Mouse (Mus musculus): ENCODE data around the gene Oas1d. TPM values are rescaled to one million over a fixed set of nuclear protein-coding genes. Genes with fewer than 3 reads are reported as not detected.
A peak's percentile ranks its signal among the peaks of the same experiment; 100 is the strongest.

The Oas1d gene
- total and polyA plus RNA-seq, 3 experiments: not detected

DNA sequence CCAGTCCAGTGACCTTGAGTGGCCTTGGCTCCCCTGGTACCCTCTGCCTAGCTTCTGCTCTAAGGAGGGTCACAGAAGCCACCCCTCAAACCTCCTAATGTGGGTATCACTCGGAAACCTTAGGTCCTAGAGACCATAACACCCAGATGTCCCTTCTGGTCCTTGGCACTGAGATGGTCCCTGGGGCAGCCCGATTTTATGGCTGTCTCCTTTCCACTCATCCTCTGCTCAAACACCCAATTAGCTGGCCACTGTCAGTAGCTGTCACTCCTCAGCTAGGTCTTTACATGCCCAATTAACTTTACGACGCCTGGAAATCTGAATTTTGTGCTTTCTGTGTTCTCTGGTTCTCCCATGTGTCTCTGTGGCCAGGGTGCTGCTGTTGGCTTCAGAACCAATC, 51.8 kb downstream of the Oas1d start:
- 84% methylated on average over 4 of the region's 4 CpGs for WGBS
- H3K9ac ChIP-seq (ENCODE audit: low read depth, low read length): no peak overlapping the region

DNA sequence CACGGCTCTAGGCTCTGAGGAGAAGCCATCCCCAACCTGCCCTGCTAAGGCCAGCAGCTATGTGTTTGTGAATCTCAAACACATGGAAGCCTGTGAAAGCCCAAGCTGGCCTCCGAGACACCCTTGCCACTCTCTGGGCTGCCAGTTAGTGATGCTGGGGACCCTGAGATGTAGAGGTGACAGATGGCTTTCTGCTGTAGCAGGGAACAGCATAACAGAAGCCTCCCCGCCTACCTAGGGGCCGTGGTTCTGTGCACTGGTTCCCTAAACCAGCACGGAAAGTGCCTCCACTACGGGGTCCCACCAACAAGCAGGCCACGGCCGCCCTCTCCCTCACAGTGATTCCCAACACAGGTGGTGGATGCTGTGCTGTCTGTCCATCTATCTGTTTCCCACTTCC, 52.6 kb downstream of the Oas1d start:
- DNase-seq: no peak
- Histone ChIP-seq H3K79me2 (replicated peaks; ENCODE audit: control insufficient read depth, insufficient read depth, low read length) (no peaks in the 10 kb centered on the region), H3K9ac (ENCODE audit: low read depth, low read length) (no peak overlapping the region), H3K36me3 (ENCODE audit: control insufficient read depth, insufficient read depth, low read length) (no peaks in the 10 kb centered on the region), H3K27me3 (ENCODE audit: control insufficient read depth, insufficient read depth, low read length) (no peaks in the 10 kb centered on the region), H3K4me1 (ENCODE audit: control insufficient read depth, insufficient read depth, low read length) (no peaks in the 10 kb centered on the region), H3K4me3 (no peak overlapping the region), H3K27ac (no peak overlapping the region)
- WGBS: 81% methylated on average over 8 of the region's 8 CpGs
- no peak for TF ChIP-seq CTCF (IDR thresholded peaks at IDR 0.05)
- TF ChIP-seq POLR2A (IDR thresholded peaks at IDR 0.05; ENCODE audit: insufficient read depth, low read depth, low read length): no peak
- no peak for TF ChIP-seq EP300 (IDR thresholded peaks at IDR 0.05; ENCODE audit: insufficient read depth, low read depth, low read length)
- intact Hi-C loops (cut with DNase I): no loop called here

More for the DNA sequence above, 51.8 kb downstream of the Oas1d start:
- DNase-seq: no peak
- Histone ChIP-seq H3K79me2 (replicated peaks; ENCODE audit: control insufficient read depth, insufficient read depth, low read length) (no peaks in the 10 kb centered on the region), H3K4me3 (no peak overlapping the region), H3K36me3 (ENCODE audit: control insufficient read depth, insufficient read depth, low read length) (no peaks in the 10 kb centered on the region), H3K27ac (no peak overlapping the region), H3K27me3 (ENCODE audit: control insufficient read depth, insufficient read depth, low read length) (no peaks in the 10 kb centered on the region), H3K4me1 (ENCODE audit: control insufficient read depth, insufficient read depth, low read length) (no peaks in the 10 kb centered on the region)
- TF ChIP-seq EP300 (IDR thresholded peaks at IDR 0.05; ENCODE audit: insufficient read depth, low read depth, low read length) (no peak), POLR2A (IDR thresholded peaks at IDR 0.05; ENCODE audit: insufficient read depth, low read depth, low read length) (no peak), CTCF (IDR thresholded peaks at IDR 0.05) (no peak)
- intact Hi-C loops (cut with DNase I): no loop called here

DNA sequence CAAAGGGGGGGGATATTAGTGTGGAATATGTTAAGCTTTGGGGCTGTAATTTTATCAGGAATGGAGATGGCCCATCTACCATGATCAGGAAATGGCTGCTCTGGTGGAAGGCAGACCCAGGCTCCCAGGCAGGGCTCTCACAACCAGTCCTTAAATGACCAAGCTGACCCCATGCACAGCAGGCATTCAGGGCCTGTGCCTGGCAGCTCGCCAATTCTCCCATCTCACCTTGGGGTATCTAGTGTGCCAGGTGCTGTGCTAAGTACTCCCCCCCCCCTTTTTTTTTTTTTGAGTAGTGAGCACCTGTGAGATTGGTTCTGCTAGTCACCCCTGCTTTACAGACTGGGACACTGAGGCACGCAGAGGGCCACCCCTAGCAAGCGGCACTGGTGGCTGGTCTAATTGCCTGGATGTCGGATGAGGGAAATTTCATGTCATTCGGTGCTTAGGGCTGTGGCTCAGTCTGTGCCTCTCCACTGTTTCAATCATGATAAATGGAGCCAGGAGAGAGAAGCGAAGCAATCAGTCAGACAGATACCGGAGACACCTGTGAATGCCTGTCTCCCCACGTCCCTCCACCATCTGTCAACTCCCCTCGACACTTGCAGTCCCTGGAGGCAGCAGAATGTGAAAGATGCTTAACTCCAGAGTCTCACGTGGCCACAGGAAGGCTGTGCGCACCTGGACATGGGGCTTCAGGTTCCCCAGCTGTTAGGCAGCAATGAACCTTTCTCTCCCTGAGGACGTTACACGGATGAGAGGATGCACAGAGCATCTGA, 53.2 kb downstream of the Oas1d start:
- TF ChIP-seq EP300 (IDR thresholded peaks at IDR 0.05; ENCODE audit: insufficient read depth, low read depth, low read length): no peak
- TF ChIP-seq CTCF (IDR thresholded peaks at IDR 0.05): no peak
- TF ChIP-seq POLR2A (IDR thresholded peaks at IDR 0.05; ENCODE audit: insufficient read depth, low read depth, low read length): no peak
- no peaks in the 10 kb centered on the region for H3K27me3 ChIP-seq (ENCODE audit: control insufficient read depth, insufficient read depth, low read length)
- H3K4me3 ChIP-seq: no peak overlapping the region
- H3K9ac ChIP-seq (ENCODE audit: low read depth, low read length): no peak overlapping the region
- H3K36me3 ChIP-seq (ENCODE audit: control insufficient read depth, insufficient read depth, low read length): no peaks in the 10 kb centered on the region
- no peak overlapping the region for H3K27ac ChIP-seq
- DNase-seq: no peak
- no peaks in the 10 kb centered on the region for H3K4me1 ChIP-seq (ENCODE audit: control insufficient read depth, insufficient read depth, low read length)
- H3K79me2 ChIP-seq (replicated peaks; ENCODE audit: control insufficient read depth, insufficient read depth, low read length): no peaks in the 10 kb centered on the region
- intact Hi-C loops (cut with DNase I): no loop called here
- WGBS: 76% methylated on average over 13 of the region's 13 CpGs

DNA sequence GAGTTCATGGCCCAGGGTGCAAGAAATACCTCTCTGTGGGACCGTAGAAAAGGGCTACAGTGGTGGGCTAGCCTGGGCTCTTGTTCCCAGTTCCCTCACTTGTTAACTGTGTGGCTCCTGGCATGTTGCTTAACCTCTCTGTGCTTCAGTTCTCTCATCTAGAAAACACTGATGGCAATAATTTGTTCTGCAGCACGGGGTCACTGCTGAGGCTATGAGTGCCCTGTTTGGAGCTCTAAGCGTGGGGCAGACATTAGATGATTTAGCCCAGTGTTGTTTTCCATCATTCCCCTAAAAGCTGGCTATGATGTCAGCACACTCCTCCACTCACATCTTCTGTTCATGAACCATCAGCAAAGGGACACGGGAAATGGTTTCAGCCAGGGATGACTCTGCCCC, 53.8 kb downstream of the Oas1d start:
- no peak overlapping the region for H3K27ac ChIP-seq
- no peaks in the 10 kb centered on the region for H3K79me2 ChIP-seq (replicated peaks; ENCODE audit: control insufficient read depth, insufficient read depth, low read length)
- no peak for TF ChIP-seq POLR2A (IDR thresholded peaks at IDR 0.05; ENCODE audit: insufficient read depth, low read depth, low read length)
- TF ChIP-seq CTCF (IDR thresholded peaks at IDR 0.05): no peak
- TF ChIP-seq EP300 (IDR thresholded peaks at IDR 0.05; ENCODE audit: insufficient read depth, low read depth, low read length): no peak
- DNase-seq: no peak
- no peaks in the 10 kb centered on the region for H3K36me3 ChIP-seq (ENCODE audit: control insufficient read depth, insufficient read depth, low read length)
- 54% methylated on average over 4 of the region's 4 CpGs for WGBS
- no peaks in the 10 kb centered on the region for H3K4me1 ChIP-seq (ENCODE audit: control insufficient read depth, insufficient read depth, low read length)
- intact Hi-C loops (cut with DNase I): no loop called here
- no peak overlapping the region for H3K9ac ChIP-seq (ENCODE audit: low read depth, low read length)
- no peaks in the 10 kb centered on the region for H3K27me3 ChIP-seq (ENCODE audit: control insufficient read depth, insufficient read depth, low read length)
- H3K4me3 ChIP-seq: no peak overlapping the region

DNA sequence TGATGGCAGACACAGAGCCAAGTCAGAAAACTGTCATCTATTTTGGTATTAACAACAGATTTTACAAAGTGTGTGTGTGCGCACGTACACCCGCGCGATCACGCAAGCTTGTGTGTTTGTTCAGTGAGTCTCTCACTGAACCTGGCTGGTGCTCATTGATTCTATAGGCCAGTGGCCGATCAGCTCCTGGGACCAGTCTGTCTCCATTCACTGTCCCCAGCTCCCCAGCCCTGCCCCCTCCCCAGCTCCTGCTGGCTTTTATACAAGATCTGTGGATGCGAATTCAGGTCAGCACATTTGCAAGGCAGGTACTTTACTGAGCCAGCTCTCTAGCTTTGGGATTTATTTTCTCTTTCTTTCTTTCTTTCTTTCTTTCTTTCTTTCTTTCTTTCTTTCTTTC, 54.5 kb downstream of the Oas1d start:
- TF ChIP-seq EP300 (IDR thresholded peaks at IDR 0.05; ENCODE audit: insufficient read depth, low read depth, low read length): no peak
- TF ChIP-seq POLR2A (IDR thresholded peaks at IDR 0.05; ENCODE audit: insufficient read depth, low read depth, low read length): no peak
- TF ChIP-seq CTCF (IDR thresholded peaks at IDR 0.05): no peak
- H3K79me2 ChIP-seq (replicated peaks; ENCODE audit: control insufficient read depth, insufficient read depth, low read length): no peaks in the 10 kb centered on the region
- WGBS: 83% methylated on average over 8 of the region's 8 CpGs
- no peak for DNase-seq
- H3K4me3 ChIP-seq: no peak overlapping the region
- H3K9ac ChIP-seq (ENCODE audit: low read depth, low read length): no peak overlapping the region
- intact Hi-C loops (cut with DNase I): no loop called here
- no peaks in the 10 kb centered on the region for H3K4me1 ChIP-seq (ENCODE audit: control insufficient read depth, insufficient read depth, low read length)
- no peaks in the 10 kb centered on the region for H3K36me3 ChIP-seq (ENCODE audit: control insufficient read depth, insufficient read depth, low read length)
- H3K27ac ChIP-seq: no peak overlapping the region
- H3K27me3 ChIP-seq (ENCODE audit: control insufficient read depth, insufficient read depth, low read length): no peaks in the 10 kb centered on the region

DNA sequence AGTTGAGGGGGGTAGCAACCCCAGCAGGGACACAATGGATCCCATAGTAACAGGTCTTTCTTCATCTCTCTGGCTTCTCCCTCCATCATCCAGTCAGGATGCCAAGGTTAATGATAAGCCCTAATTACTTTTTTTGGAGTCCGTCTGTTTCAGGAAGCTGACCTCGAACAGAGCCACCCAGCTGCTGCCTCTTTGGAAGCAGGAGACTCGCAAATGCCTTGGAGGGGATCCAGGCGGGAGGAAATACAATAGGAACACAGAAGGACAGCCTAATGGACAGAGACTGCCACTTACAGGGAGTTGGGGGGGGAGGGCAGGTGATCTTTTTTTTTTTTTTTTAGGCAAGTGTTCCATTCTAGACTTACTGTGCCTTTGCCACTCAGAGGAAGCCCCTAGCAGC, 55.4 kb downstream of the Oas1d start:
- no peak overlapping the region for H3K4me3 ChIP-seq
- intact Hi-C loops (cut with DNase I): no loop called here
- no peaks in the 10 kb centered on the region for H3K36me3 ChIP-seq (ENCODE audit: control insufficient read depth, insufficient read depth, low read length)
- no peak for TF ChIP-seq POLR2A (IDR thresholded peaks at IDR 0.05; ENCODE audit: insufficient read depth, low read depth, low read length)
- TF ChIP-seq CTCF (IDR thresholded peaks at IDR 0.05): no peak
- no peak for TF ChIP-seq EP300 (IDR thresholded peaks at IDR 0.05; ENCODE audit: insufficient read depth, low read depth, low read length)
- DNase-seq: peak; percentile 24 to 30
- H3K27me3 ChIP-seq (ENCODE audit: control insufficient read depth, insufficient read depth, low read length): no peaks in the 10 kb centered on the region
- H3K79me2 ChIP-seq (replicated peaks; ENCODE audit: control insufficient read depth, insufficient read depth, low read length): no peaks in the 10 kb centered on the region
- no peak overlapping the region for H3K9ac ChIP-seq (ENCODE audit: low read depth, low read length)
- H3K27ac ChIP-seq: no peak overlapping the region
- 5% methylated on average over 4 of the region's 4 CpGs for WGBS
- no peaks in the 10 kb centered on the region for H3K4me1 ChIP-seq (ENCODE audit: control insufficient read depth, insufficient read depth, low read length)

Other genes with a start within 250 kb of the Oas1d start
- 1 to 10 TPM; 2.1 to 2.7 TPM for gene Dtx1, start 202.6 kb upstream of the Oas1d start, total RNA-seq (2021)
- 3.5 and 4.2 TPM in 2 replicates for gene Dtx1, start 202.6 kb upstream of the Oas1d start, polyA plus RNA-seq (2012; rRNA removed)
- 1 to 10 TPM in 1 of 2 experiments, under 1 TPM in 1; 0.55 to 1.0 TPM for gene Oas2, start 164.7 kb upstream of the Oas1d start, total RNA-seq (2021)
- 9.6 and 11.3 TPM in 2 replicates for gene Oas2, start 164.7 kb upstream of the Oas1d start, polyA plus RNA-seq (2012; rRNA removed)
- gene Oas3, start 136.9 kb upstream of the Oas1d start, total RNA-seq (2021): under 1 TPM; 0.05 to 0.07 TPM
- gene Oas3, start 136.9 kb upstream of the Oas1d start, polyA plus RNA-seq (2012; rRNA removed): 0.61 and 0.94 TPM in 2 replicates
- gene Oas1e, start 119.0 kb upstream of the Oas1d start, total RNA-seq (2021): not detected
- not detected in 2 replicates for gene Oas1e, start 119.0 kb upstream of the Oas1d start, polyA plus RNA-seq (2012; rRNA removed)
- under 1 TPM; 0.26 to 0.36 TPM for gene Oas1c, start 102.0 kb upstream of the Oas1d start, total RNA-seq (2021)
- gene Oas1c, start 102.0 kb upstream of the Oas1d start, polyA plus RNA-seq (2012; rRNA removed): 0.85 and 1.3 TPM in 2 replicates
- gene Oas1f, start 67.2 kb upstream of the Oas1d start, total RNA-seq (2021): not detected
- gene Oas1f, start 67.2 kb upstream of the Oas1d start, polyA plus RNA-seq (2012; rRNA removed): not detected in 2 replicates
- not detected for gene Oas1h, start 53.1 kb upstream of the Oas1d start, total RNA-seq (2021)
- gene Oas1h, start 53.1 kb upstream of the Oas1d start, polyA plus RNA-seq (2012; rRNA removed): not detected in 2 replicates
- under 1 TPM in 1 of 2 experiments, not detected in 1; 0.34 TPM for gene Oas1g, start 26.9 kb upstream of the Oas1d start, total RNA-seq (2021)
- 1.0 and 1.5 TPM in 2 replicates for gene Oas1g, start 26.9 kb upstream of the Oas1d start, polyA plus RNA-seq (2012; rRNA removed)
- gene Oas1a, start 7.0 kb upstream of the Oas1d start, total RNA-seq (2021): under 1 TPM; 0.63 to 0.84 TPM
- 2.6 and 3.4 TPM in 2 replicates for gene Oas1a, start 7.0 kb upstream of the Oas1d start, polyA plus RNA-seq (2012; rRNA removed)
- not detected for gene Rph3a, start 95.6 kb downstream of the Oas1d start, total RNA-seq (2021)
- gene Rph3a, start 95.6 kb downstream of the Oas1d start, polyA plus RNA-seq (2012; rRNA removed): 0.06 TPM in 1 of 2 replicates, not detected in the other